Mouse (Mus musculus): Measurements from ENCODE around the gene Tmem176b.

- TF ChIP-seq CTCF (IDR thresholded peaks at IDR 0.05; ENCODE audit: low read depth) (no peak), EP300 (IDR thresholded peaks at IDR 0.05; ENCODE audit: low read depth) (no peak)
These were observed 53.4 kb downstream of the Tmem176b start for GRCm38 (mm10) chr6:48787867-48788266.
